Mouse (Mus musculus): ENCODE data around the gene Mettl7a1.
"Not testable (repeated sequence)": the region's sequence is repeated elsewhere in the genome, so short reads cannot be mapped to it uniquely, and the experiment has no call there.

The Mettl7a1 gene

DNA sequence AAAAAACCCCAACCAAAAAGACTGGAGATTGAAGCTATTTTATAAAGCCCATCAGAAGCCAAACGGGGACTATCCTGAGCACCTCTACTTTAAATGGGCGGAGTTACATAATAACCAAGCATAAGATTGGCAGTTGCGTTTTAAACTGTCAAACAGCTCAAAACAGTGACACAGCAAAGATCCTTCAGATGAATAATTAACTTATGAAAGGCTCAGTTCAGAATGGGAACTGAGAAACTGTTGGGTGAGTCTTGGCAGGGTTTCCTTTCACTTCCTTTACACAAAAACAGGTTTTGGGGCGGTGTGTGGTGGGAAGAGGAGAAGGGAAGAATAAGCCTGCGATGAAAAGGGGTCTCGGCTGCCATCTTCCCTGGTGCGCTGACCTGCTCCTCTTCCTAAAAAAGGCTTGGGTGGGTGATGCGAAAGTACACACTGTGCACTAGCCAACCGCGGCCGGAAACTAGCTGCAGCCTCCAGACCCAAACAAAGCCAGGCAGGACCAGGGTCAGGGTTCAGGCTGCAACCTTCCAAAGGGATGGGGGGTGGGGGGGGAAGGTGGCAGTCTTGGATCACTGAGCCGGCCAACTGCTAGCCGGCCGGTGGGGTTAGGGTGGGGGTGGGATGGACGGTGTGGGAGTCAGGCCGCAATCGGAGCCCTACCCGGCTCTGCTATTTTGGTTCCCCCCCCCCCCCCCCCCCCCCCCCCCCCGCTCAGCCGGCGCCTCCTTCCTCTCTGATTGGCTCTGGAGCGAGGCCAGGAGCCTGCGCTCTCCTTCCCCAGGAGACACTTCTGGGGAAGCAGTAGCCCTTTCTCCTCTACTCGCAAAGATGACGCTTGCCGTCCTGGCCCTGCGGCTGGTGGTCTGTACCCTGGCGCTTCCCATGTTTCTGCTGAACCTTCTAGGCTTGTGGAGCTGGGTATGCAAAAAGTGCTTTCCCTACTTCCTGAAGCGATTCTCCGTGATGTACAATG, at the start of gene Mettl7a1:
Gene Mettl7a1, plus strand, starts transcription at position 122 of the 973 bp plus-strand sequence.
- peak; percentile 56 to 73 for DNase-seq

DNA sequence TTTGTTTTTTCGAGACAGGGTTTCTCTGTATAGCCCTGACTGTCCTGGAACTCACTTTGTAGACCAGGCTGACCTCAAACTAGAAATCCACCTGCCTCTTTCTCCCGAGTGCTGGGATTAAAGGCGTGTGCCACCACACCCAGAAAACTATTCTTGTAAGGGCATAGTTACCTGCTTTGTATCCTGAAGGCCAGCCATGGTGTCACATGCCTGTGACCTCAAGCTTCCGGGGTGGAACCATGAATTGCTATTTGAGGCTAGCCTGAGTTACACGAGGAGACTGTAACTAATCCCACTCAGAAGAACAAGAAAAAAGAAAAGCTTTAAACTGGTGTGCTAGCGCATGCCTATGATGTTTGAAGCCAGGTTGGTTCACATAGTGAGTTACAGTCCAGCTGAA, 47.6 kb upstream of the Mettl7a1 start:
- DNase-seq: no peak

DNA sequence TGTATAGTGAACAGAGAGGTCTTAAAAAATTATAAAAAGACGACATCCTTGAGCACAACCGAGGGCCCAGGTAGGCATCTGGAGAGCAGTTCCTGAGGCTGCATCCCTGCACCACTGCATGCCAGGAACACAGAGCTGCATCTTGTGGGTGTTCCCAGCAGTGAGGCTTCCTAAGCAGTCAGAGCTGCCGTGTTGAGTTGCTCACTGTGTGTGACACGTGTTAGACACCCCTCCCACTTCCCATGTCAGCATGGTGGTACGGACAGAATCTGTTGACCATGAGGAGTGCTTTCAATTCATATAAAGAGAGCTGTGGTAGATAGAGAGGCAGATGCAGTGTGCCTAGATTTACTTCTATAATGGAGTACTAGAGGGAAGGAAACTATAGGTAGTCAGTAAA, 46.6 kb upstream of the Mettl7a1 start:
- DNase-seq: no peak

DNA sequence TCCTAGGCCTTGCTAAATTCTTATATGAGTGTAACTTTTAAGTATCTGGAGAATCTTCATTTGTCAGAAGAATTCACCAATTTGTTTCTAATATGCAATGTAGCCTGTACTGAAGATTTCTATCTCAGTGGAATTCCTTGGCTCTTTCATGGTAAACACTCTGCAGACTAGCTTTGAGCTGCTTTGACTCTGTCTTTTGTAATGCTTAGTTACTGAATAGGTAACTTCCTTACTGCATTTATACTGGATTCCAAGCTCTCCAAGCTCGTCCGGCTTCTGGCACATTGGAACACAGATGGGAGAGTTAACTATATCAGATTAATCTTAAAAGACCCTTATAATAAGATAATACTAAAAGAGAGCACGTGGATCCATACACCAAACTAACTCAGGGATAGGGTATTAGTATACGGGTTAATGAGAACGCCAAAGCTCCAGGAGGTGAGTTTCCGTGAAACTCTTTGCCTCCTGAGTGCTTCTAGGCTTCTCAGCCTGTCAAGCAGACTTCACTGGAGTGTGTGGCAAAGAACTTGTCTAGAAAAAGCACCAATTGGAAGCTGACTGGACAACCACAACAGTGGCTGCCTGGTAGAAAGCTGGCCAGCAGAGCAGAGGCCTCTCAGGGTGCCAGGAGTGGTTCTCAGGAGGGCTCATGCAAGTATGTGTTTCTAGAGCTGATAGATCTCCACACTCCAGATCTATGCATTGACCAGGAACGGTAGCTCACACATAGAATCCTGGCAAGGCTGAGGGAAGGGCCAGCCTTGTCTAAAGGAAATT, 45.1 kb upstream of the Mettl7a1 start:
- no peak for DNase-seq

DNA sequence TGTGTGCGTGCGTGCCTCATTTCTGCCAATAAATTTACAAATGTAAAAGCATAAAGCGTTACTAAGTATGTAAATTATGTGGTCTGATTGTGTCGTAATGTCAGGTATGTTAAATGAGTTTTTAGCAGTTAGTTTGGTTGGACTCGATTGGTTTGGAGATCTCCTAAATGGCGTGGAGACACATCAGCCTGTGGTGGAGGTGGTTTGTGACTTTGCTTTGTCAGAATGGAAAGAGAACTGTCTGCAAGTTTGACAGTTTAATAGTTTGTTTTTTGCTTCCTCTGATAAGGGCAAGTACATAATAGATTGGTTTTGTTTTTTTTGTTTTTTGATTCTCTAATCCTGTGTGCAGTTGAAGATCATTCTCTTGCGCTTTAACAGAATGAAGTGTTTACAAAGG, 43.6 kb upstream of the Mettl7a1 start:
- not testable (repeated sequence) for DNase-seq

DNA sequence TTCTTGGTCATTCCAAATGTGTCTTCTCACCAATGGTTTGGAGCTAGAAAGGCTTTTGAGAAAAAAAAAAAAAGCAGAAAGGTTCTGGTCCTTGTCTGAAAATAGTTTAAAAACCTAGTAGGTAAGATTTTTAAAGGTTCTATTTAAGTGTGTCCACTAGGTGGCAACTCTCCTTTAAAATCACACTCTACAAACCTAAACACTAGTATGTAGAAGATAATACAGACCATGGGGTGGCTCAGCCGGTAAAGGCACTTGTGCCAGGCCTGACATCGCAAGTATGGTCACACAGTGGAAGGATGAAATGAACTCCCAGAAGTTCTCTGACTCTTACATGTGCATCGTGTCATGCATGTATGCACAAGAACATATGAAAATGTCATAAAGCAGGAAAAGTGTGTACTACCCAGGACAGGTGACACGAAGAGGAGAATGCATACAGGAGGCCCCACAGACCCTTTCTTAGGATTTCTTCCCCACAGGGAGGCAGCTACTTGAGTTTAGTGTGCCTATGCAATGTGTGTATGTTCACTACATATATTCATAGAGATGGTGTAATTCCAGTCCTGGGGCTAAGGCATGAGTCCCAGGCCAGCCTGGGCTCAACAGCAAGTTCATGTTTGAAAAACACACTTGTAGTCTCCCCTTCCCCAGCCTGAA, 40.6 kb upstream of the Mettl7a1 start:
- DNase-seq: no peak

DNA sequence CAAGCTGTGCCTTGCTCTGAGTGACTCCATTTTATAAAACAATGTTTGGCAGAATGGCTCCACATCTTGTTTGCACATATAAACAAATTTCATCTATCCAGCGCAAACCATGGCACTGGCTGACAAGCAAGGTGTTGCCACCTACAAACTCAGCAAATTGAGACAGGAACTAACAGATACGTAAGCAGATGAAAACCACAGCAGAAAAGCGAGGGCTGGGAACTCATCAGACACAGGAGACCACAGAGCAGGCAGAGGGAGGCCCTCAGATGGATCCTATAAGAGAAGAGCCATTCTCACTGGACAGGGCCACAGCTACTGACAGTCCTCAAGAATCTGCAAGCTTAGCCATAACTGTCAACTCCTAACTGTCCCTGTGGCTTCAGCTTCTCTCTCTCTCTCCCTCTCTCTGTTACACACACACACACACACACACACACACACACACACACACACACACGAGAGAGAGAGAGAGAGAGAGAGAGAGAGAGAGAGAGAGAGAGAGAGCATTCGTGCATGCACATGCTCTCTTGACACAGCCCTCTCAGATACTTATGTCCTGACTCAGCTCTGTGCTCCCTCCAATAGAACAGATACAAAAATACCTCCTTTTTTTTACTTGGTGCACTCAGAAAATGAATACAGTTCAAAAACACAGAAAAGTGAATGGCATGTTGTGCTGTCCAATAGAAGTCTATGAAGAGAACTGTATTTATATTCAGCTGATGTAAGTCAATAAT, 38.2 kb upstream of the Mettl7a1 start:
- no peak for DNase-seq

DNA sequence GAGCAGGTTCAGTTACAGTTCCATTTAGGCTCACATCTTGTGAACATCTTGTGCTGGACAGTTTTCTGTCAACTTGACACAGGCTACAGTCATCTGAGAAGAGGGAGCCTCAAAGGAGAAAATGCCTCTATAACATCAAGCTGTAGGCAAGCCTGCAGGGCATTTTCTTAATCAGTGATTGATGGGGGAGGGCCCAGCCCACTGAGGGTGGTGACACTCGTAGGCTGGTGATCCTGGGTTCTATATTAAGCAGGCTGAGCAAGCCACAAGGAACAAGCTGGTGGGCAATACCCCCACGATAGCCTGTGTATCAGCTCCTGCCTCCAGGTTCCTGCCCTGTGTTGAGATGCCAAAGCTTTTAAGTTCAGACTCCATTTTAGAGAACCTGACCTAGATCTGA, 35.0 kb upstream of the Mettl7a1 start:
- no peak for DNase-seq

DNA sequence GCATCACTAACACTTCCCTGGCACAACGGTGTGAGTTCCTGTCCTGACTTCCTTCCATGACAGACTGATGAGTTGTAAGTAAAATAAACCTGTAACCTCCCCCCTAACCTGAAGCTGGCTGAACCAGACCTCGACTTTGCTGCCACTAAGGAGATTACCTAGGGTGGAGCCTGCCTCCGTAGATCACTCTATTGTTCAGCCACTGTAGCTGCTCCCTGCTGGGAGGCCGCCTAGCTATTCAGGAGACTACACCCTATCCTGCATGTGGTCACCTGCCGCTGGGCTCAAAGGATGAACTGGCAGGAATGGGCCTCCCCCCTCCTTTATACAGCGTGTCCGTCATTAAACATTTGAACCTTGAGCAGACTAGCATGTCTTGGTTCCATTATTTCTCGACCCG, 34.2 kb upstream of the Mettl7a1 start:
- no peak for DNase-seq

DNA sequence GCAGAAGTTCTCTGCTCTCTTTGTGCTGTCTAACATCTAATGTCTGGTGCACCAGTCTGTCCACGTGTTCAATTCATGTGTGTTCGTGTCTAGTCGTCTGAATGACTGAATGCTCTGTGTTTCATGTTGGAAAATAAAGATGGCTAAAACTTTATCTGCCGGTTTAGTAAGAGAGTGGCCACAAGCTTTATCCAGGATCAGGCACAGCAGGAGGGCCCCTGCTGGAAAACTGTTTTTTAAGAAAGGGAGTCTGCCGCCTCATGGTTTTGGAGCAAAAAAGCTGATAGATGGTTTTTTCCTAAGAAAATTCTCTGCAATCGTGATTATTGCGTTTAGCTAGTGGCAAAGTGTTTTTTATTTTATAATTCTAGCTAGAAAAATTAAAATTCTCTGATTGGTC, 33.3 kb upstream of the Mettl7a1 start:
- DNase-seq: not testable (repeated sequence)

DNA sequence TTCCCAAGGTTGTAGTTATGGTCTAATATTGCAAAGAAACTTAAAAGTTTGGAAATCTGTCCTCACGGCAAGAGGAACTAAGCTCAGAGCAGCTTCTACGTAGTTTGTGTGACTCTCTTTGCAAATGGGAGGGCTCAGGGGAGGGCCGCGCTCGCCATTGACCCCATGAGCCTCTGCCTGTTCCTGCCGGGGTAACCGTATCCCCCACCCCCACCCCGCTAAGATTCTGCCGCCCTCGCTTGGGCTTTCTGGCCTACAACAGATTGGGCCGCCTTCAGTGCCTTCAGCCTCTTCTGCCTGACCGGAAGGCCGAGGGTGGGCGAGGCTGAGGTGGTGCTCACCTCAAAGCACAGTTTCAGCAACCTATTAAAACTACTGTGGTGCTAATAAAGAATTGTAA, 32.5 kb upstream of the Mettl7a1 start:
- no peak for DNase-seq

DNA sequence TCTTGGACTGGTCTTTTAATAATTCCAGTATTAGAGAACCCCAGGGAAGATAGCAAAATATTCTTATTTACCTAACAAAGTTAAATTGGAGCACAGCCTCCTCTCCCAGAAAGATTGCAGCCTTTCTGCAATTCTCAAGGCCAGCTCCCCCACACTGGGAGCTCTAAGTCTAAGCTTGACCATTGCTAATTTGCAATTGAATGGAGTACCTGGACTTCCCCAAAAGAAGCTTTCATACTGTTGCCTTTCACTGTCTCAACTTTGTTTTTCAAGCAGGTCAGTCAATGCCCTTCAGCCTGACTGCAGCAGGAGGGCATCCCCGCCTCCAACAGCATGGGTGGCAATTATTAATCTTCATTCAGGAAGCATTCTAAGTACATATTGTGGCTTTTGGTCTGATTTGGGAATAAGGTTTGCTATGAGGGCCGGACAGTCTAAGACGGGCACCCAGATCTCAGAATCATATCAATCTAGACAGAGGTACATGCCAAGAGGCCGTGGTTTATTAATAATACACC, 30.1 kb upstream of the Mettl7a1 start:
- not testable (repeated sequence) for DNase-seq

DNA sequence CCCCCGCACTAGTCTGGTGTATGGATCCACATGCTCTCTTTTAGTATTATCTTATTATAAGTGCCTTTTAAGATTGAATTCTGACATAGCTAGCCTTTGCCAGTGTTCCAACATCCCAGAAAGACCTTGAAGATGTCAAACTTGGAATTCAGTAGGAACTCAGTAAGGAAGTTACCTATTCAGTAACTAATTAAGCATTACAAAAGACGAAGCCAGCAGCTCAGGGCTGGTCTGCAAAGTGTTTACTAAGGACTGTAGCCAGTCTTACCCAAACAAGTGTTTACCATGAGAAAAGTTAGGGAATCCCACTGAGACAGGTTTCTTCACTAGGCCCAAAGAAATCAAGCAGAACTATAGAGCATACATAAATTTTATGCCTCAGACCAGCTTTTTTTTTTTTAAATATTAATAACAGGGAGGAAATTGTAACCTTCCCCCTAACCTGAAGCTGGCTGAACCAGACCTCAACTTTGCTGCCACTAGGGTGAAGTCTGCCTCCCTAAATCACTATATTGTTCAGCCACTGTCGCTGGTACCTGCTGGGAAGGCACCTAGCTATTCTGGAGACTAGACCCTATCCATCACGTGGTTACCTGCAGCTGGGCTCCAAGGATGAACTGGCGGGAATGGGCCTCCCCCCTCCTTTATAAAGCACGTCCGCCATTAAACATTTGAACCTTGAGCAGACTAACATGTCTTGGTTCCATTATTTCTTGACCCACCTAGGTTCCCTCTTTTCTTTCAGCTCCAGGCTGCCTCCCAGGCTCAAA, 29.0 kb upstream of the Mettl7a1 start:
- no peak for DNase-seq

DNA sequence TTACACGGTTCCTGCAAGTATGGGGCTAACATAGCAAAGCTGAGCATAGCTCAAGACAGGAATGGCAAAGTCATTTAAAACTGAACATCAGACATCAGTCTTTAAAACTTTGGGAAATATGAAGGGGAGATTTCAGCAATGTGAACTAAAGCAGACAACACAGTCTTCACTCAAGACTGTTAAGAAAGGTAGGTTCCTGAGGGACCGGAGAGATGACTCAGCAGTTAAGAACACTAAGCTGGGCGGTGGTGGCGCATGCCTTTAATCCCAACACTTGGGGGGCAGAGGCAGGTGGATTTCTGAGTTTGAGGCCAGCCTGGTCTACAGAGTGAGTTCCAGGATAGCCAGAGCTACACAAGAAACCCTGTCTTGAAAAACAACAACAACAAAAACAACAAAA, 27.5 kb upstream of the Mettl7a1 start:
- DNase-seq: no peak

DNA sequence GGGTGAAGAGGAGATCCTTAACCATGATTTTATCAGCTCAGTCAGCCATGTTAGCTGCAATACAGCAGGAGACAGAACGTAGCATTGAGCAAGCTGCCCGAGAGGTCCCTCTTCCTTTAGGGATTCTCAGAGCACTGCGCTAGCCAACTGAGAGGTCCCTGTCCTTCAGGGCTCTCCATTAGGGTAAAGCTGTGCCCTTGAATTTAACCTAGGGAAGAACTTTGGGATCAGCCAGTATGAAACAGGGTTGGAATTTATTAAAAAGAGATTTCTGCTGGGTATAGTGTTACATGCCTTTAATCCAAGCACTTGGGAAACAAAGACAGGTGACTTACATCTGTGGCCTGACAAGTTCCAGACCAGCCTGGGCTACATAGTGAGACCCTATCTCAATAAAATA, 26.4 kb upstream of the Mettl7a1 start:
- DNase-seq: no peak

DNA sequence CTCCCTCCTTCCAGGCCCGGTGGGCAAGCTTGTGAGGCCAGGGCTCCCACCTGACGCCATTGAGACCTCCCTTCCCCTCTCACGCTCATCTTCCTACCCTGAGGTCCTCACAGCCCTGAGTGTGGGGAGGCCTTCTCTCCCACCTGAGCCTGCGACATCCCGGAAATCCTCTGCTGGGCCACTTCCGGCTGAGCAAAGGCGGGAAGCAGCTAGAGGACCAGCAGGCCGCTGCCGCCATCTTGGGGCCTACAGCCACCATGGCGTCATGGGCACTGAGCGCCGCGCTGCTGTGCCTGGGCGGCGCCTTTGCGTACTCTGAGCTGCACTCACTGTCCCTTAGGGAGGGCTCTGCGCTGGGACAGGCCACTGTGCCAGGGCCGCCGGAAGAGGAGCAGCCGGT, 23.3 kb upstream of the Mettl7a1 start, which contains the start of gene Tmprss12:
Gene Tmprss12, plus strand, starts transcription at position 212 of the 400 bp plus-strand sequence.
- DNase-seq: no peak

DNA sequence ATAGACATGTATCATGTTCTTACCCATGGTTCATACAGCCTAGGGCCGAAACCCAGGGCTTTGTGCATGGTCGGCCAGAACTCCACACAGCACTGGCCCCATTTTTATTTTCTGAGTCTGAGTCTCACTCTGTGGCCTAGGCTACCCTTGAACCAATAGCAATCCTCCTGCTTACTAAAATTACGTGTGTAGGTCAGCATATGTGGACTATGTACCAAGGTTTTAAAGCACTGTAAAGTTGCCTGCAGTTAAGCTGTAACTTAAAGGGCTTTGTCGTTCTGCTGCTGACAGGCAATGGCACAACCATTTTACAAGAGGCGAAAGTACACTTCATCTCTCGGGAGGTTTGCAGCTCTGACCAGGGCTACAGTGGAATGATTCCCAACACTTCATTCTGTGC, 15.0 kb upstream of the Mettl7a1 start:
- no peak for DNase-seq

DNA sequence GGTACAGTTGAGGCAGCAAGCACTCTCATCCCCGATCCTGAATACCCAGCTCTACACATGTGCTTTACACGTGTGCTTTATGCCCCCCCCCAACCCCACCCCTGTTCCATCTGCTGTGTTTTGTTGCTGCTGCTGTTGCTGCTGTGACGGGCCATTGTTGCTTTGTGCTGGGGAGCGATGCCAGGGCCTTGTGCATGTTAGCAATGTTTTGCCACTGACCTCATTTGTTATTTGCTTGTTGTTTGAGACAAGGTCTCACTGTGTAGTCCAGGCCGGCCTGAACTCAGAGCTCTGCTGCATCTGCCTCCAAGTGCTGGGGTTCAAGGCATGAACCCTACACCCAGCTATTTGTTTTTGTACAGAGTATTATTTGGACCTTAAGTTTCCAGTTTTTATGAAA, 13.1 kb upstream of the Mettl7a1 start:
- no peak for DNase-seq

DNA sequence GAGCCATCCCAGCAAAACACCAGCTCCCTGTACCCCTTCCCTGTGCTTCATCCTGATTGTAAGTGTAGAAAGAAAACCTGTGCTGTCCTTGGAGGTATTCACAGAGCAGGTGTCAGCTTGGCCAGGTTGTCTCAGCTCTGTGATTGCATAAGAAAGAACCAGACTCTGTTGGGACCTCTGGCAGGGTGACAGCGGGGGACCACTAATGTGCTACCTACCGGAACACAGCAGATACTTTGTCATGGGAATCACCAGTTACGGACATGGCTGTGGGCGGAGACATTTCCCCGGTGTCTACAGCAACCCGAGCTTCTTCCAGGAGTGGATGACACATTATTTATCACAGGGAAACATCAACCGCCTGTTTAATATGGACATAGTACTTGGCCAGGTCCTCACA, 11.6 kb upstream of the Mettl7a1 start:
- no peak for DNase-seq

DNA sequence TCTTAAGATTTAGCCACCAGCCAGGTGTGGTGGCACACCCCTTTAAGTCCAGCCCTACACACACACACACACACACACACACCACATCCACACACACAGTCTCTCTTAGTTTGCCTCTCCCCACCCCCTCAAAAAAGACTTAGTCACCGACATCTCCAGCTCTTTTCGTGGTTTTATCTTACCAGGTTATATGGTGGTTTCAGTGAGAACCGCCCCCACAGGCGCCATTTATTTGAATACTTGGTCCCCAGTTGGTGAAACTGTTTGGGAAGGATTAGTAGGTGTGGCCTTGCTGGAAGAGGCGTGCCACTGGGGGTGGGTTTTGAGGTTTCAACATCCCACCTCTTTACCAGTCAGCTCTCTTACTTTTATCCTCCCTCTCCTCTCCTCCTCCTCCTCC, 6.1 kb upstream of the Mettl7a1 start:
- DNase-seq: no peak

DNA sequence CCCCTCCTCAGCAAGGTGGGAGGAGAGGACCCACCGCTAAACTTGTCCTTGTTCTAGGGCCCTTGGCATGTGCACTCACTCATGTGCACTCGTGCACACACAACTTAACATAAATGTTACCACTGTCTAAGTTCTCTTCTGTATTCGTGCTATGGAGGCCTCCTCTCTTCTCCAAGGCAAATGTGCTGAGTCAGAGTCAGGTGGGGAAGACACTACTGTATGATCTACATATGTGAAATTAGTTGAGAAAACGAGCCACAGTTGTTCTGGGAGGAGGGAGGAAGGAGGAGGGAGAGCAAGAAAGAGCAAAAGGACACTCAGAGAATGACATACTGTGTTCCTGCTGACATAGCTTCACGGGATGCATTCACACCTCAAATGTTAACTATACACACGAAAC, 3.4 kb upstream of the Mettl7a1 start:
- DNase-seq: no peak

DNA sequence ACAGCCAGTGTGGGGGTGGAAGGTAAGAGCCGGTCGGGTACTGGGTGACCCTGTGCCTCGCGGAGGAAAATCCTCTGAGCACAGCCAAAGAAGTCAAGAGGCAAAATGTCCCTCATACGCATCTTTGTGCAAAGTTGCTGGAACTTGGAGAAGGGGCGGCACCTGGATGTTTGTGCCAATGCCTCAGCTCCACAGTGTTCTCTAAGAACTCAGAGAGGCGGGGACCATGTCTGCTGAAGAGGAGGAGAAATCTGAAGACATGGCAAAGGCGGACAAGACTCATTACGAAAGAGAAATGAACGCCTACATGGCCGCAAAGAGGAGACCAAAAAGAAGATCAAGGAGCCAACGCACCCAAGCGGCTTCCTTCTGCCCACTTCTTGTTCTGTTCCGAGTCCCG, 2.4 kb upstream of the Mettl7a1 start:
- no peak for DNase-seq

All from thymus, postnatal 36 days (tissue).